Comparison of ENCODE assay signal across 8 mouse cellular contexts in the genomic region with DNA sequence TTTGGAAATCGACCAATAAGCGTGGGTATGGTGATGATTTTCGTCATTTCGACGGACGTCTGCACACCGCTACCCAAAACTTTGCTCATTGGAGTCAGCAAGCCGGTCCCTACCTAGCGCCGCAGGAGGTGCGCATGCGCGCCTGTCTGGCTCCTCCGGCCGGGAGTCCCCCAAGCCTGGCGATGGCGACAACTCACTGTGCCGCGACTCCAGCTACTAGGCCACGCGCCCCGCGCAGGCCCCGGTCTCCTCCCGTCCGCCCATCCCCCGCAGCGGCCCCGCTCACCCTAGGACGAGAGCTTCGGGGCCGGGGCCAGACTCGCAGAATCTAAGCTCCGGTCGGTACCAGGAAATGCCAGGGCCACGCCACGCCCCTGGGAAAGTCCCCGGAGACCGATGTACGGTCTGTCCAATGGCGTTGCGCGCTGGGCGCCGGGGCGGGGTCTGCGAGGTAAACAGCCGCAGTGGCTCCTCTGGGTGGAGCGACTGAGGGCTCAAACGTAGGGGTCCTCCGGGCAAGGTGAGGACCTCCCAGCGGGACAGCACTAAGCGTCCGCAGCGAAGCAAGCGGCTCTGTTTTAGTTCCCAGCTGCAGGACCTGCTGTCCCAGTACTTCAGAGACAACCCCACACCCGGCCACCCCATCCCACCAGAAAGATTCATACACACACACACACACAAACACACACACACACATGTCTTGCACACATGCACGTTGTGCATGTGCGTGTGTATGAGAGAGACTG. TPM values are rescaled to one million over a fixed set of nuclear protein-coding genes. Genes with fewer than 3 reads are reported as not detected.
DNase-seq lines count a peak whose midpoint lies in the region; ATAC-seq and TF ChIP-seq lines count a peak whose summit lies in the region.

No protein-coding gene starts in this region.

- peak; percentile 93 to 96 for ATAC-seq in hematopoietic stem cell, adult 5-6 weeks (replicated peaks in 1 of 2; ENCODE audit: insufficient read depth in 1 of 2, low FRiP score in 2 of 2, low TSS enrichment in 1 of 2, low read depth in 1 of 2, poor library complexity in 2 of 2, severe bottlenecking in 2 of 2)
- peak; percentile 99 for ATAC-seq in lung, embryonic 16.5 days (ENCODE audit: low read depth)

- peaks cover 14% of the 10 kb centered on the region for H3K79me2 ChIP-seq in MEL (ENCODE audit: control insufficient read depth, insufficient read depth, low read length, poor library complexity)

- H3K4me1 ChIP-seq in MEL (ENCODE audit: control insufficient read depth in 1 of 2, insufficient read depth in 2 of 2, low read length in 2 of 2), result peaks cover 18 to 54% of the 10 kb centered on the region in 2 experiments
- H3K4me1 ChIP-seq in cerebellum, adult 2 months (ENCODE audit: control insufficient read depth, insufficient read depth, low read length), result peaks cover 14% of the 10 kb centered on the region
- peaks cover 6% of the 10 kb centered on the region; the same call in 1 of the 2 replicates for H3K4me1 ChIP-seq in lung, embryonic 16.5 days (replicated peaks; ENCODE audit: control insufficient read depth, insufficient read depth, low read length)

- peak in 1 of 2 experiments; percentile 31; a peak in 1 of 4 replicates for TF ChIP-seq EP300 in MEL (IDR thresholded peaks at IDR 0.05; ENCODE audit: low read depth in 1 of 2, low read length in 2 of 2)

- peak overlapping the region; percentile 97 for H3K9ac ChIP-seq in MEL (ENCODE audit: control insufficient read depth, low read depth, low read length, poor library complexity, severe bottlenecking)
- H3K9ac ChIP-seq in lung, embryonic 16.5 days (ENCODE audit: low read length), result peak overlapping the region; percentile 90

- H3K4me2 ChIP-seq in lung, embryonic 16.5 days (ENCODE audit: low read depth, low read length), result peak overlapping the region; percentile 64

- H3K27ac ChIP-seq in MEL (ENCODE audit: control insufficient read depth, low read depth, low read length), result peak overlapping the region; percentile 86
- H3K27ac ChIP-seq in cerebellum, adult 2 months (ENCODE audit: insufficient read depth, low read length), result peak overlapping the region; percentile 58
- peak overlapping the region; percentile 89 for H3K27ac ChIP-seq in lung, embryonic 16.5 days (ENCODE audit: low read length)

- peak; percentile 70 to 80 for TF ChIP-seq POLR2A in MEL (IDR thresholded peaks at IDR 0.05; ENCODE audit: control insufficient read depth in 1 of 2, insufficient read depth in 1 of 2, low read depth in 1 of 2, low read length in 2 of 2, poor library complexity in 1 of 2)
- TF ChIP-seq POLR2A in cerebellum, adult 2 months (IDR thresholded peaks at IDR 0.05; ENCODE audit: borderline replicate concordance, insufficient read depth, low read length), result peak; percentile 87

- under 1% methylated on average over 59 of the region's 59 CpGs for WGBS in cerebellum, adult 2 months
- under 1% methylated on average over 59 of the region's 59 CpGs for WGBS in lung, embryonic 16.5 days

- peak overlapping the region; percentile 89 to 98 for H3K4me3 ChIP-seq in MEL (ENCODE audit: control insufficient read depth in 1 of 2, insufficient read depth in 1 of 2, low read depth in 2 of 2, low read length in 2 of 2)
- H3K4me3 ChIP-seq in cerebellum, adult 2 months (replicated peaks; ENCODE audit: insufficient read depth, low read depth, low read length), result peak overlapping the region; percentile 85
- peak overlapping the region; percentile 81 for H3K4me3 ChIP-seq in lung, embryonic 16.5 days (ENCODE audit: low read length)

- peak in 1 of 3 experiments; percentile 38; a peak in 2 of 6 replicates for TF ChIP-seq CTCF in MEL (IDR thresholded peaks at IDR 0.05 in 2 of 3, conservative IDR thresholded peaks at IDR 0.05 in 1 of 3; ENCODE audit: control insufficient read depth in 1 of 3, insufficient read depth in 1 of 3, low read depth in 2 of 3, low read length in 3 of 3, poor library complexity in 1 of 3, severe bottlenecking in 1 of 3)
- TF ChIP-seq CTCF in cerebellum, adult 2 months (IDR thresholded peaks at IDR 0.05; ENCODE audit: borderline replicate concordance, insufficient read depth, low read depth, low read length), result no peak

- DNase-seq in MEL (ENCODE audit: low read depth, low spot score), result peak; percentile 99
- DNase-seq in cerebellum, adult 2 months, result peak; percentile 98 to 99
- DNase-seq in forelimb bud, embryonic 11.5 days (ENCODE audit: low read depth, low spot score), result peak; percentile 95
- peak; percentile 97 for DNase-seq in layer of hippocampus, adult 9-10 months (ENCODE audit: low spot score)
- peak; percentile 97 for DNase-seq in ovary, postnatal 10 days (ENCODE audit: low spot score)
- peak; percentile 97 to 98 for DNase-seq in thymus, postnatal 10 days (ENCODE audit: low spot score in 2 of 2)

- no peaks in the 10 kb centered on the region for H3K27me3 ChIP-seq in MEL (ENCODE audit: control insufficient read depth in 1 of 2, insufficient read depth in 2 of 2, low read length in 2 of 2)
- no peaks in the 10 kb centered on the region for H3K27me3 ChIP-seq in cerebellum, adult 2 months (ENCODE audit: control insufficient read depth, insufficient read depth, low read length)
- H3K27me3 ChIP-seq in lung, embryonic 16.5 days (ENCODE audit: control insufficient read depth, insufficient read depth, low read depth, low read length), result no peaks in the 10 kb centered on the region

- no peaks in the 10 kb centered on the region for H3K9me3 ChIP-seq in MEL (replicated peaks; ENCODE audit: insufficient read depth, low read length)
- H3K9me3 ChIP-seq in lung, embryonic 16.5 days (ENCODE audit: control insufficient read depth, low read length), result no peaks in the 10 kb centered on the region

- no peak for TF ChIP-seq RAD21 in MEL (IDR thresholded peaks at IDR 0.05; ENCODE audit: low read depth, low read length)

- peaks cover 0 to 31% of the 10 kb centered on the region in 2 experiments; a peak in 2 of 4 replicates for H3K36me3 ChIP-seq in MEL (ENCODE audit: control insufficient read depth in 1 of 2, insufficient read depth in 2 of 2, low read length in 2 of 2)
- H3K36me3 ChIP-seq in lung, embryonic 16.5 days (ENCODE audit: control insufficient read depth, insufficient read depth, low read length), result no peaks in the 10 kb centered on the region

TF ChIP-seq in MEL, 35 proteins besides CTCF, POLR2A, EP300 and RAD21:
- TF ChIP-seq TAL1 (IDR thresholded peaks at IDR 0.05; ENCODE audit: low read length) (no peak), ZNF384 (IDR thresholded peaks at IDR 0.05; ENCODE audit: low read depth, low read length) (no peak), GABPA (IDR thresholded peaks at IDR 0.05; ENCODE audit: low read depth, low read length) (no peak), MAZ (IDR thresholded peaks at IDR 0.05; ENCODE audit: low read depth, low read length) (no peak; the same call in 1 of the 2 replicates), NELFE (IDR thresholded peaks at IDR 0.05; ENCODE audit: low read depth, low read length) (peak; percentile 84), MYB (IDR thresholded peaks at IDR 0.05; ENCODE audit: low read depth, low read length) (0 out of 2 replicates have a peak, but pooled peaks have one; percentile 11), TCF12 (IDR thresholded peaks at IDR 0.05; ENCODE audit: low read depth, low read length) (0 out of 2 replicates have a peak, but pooled peaks have one; percentile 57), NRF1 (IDR thresholded peaks at IDR 0.05; ENCODE audit: insufficient read depth, low read depth, low read length, poor library complexity, severe bottlenecking) (peak; percentile 97), CHD1 (IDR thresholded peaks at IDR 0.05; ENCODE audit: low read depth, low read length) (no peak), SMC3 (IDR thresholded peaks at IDR 0.05; ENCODE audit: low read depth, low read length) (0 out of 2 replicates have a peak, but pooled peaks have one; percentile 14), ELF1 (IDR thresholded peaks at IDR 0.05; ENCODE audit: low read depth, low read length) (peak; percentile 93), RCOR1 (IDR thresholded peaks at IDR 0.05; ENCODE audit: low read depth, low read length) (peak; percentile 37; the same call in 1 of the 2 replicates), MAX (IDR thresholded peaks at IDR 0.05; ENCODE audit: low read length) (no peak), ZMIZ1 (IDR thresholded peaks at IDR 0.05; ENCODE audit: low read depth, low read length) (peak; percentile 77; the same call in 1 of the 2 replicates), HCFC1 (IDR thresholded peaks at IDR 0.05; ENCODE audit: low read depth, low read length) (peak; percentile 73; the same call in 1 of the 2 replicates), UBTF (IDR thresholded peaks at IDR 0.05; ENCODE audit: borderline replicate concordance, insufficient read depth, low read depth, low read length) (no peak), POLR2AphosphoS2 (IDR thresholded peaks at IDR 0.05; ENCODE audit: low read length) (0 out of 2 replicates have a peak, but pooled peaks have one; percentile 40), MAFK (IDR thresholded peaks at IDR 0.05; ENCODE audit: borderline replicate concordance, low read depth, low read length) (no peak), USF1 (IDR thresholded peaks at IDR 0.05; ENCODE audit: low read depth, low read length) (peak; percentile 40; the same call in 1 of the 2 replicates), SIN3A (IDR thresholded peaks at IDR 0.05; ENCODE audit: low read length) (peak; percentile 84)

RNA-seq across cellular contexts. Expression of gene Tnip1, which starts 6.8 kb away (rescaled TPM):
- 8.1 and 10.5 TPM in 2 replicates for total RNA-seq in MEL (2012; rRNA removed)
- 10 to 100 TPM in 1 of 2 experiments, not detected in 1; 19.7 TPM for polyA plus RNA-seq in MEL (2012; ENCODE audit: insufficient read depth in 1 of 2, insufficient read length in 2 of 2, low read depth in 1 of 2, low replicate concordance in 2 of 2, missing spikeins in 1 of 2)
- polyA plus RNA-seq in cerebellum, adult 2 months (2012; rRNA removed), result 31.1 and 33.1 TPM in 2 replicates
- 26.6 and 44.4 TPM in 2 replicates for total RNA-seq in hematopoietic stem cell, adult 5-6 weeks (2017)
- polyA plus RNA-seq in lung, embryonic 16.5 days (2015; fragmentation: Nextera tagmentation; extraction: Ambion mirVana), result 18.7 and 19.2 TPM in 2 replicates

RNA-seq across cellular contexts. Expression of gene Gpx3, which starts 53.7 kb away (rescaled TPM):
- 0.12 TPM in 1 of 2 replicates, not detected in the other for total RNA-seq in MEL (2012; rRNA removed)
- polyA plus RNA-seq in MEL (2012; ENCODE audit: insufficient read depth in 1 of 2, insufficient read length in 2 of 2, low read depth in 1 of 2, low replicate concordance in 2 of 2, missing spikeins in 1 of 2), result under 1 TPM in 1 of 2 experiments, not detected in 1; 0.15 TPM
- polyA plus RNA-seq in cerebellum, adult 2 months (2012; rRNA removed), result 14.2 and 15.5 TPM in 2 replicates
- total RNA-seq in hematopoietic stem cell, adult 5-6 weeks (2017), result 0.19 TPM in 1 of 2 replicates, not detected in the other
- polyA plus RNA-seq in lung, embryonic 16.5 days (2015; fragmentation: Nextera tagmentation; extraction: Ambion mirVana), result 181 and 202 TPM in 2 replicates

Comparison
In these comparisons a context has a peak if more than half of its experiments do, and no peak if none do; other contexts are left out.
1. Peak in every context shown above with its lines: DNase-seq, ATAC-seq, H3K4me3 ChIP-seq and H3K27ac ChIP-seq.
2. RNA of gene Gpx3, which starts 53.7 kb away (polyA plus RNA-seq): 181 to 202 TPM in lung, embryonic 16.5 days; 14.2 to 15.5 TPM in cerebellum, adult 2 months and 0.15 TPM in MEL; every median in the first group is over 10 times any median in the second.